Comparison of ENCODE assay signal across 12 mouse cellular contexts in genomic region chr5:22511824-22512223, GRCm38 (mm10). TPM values are rescaled to one million over a fixed set of nuclear protein-coding genes. Genes with fewer than 3 reads are reported as not detected.
DNase-seq lines count a peak whose midpoint lies in the region; ATAC-seq and TF ChIP-seq lines count a peak whose summit lies in the region.
"Had no signal": no experiment of that assay in that cellular context is flagged by ENCODE, and none has a peak within 500 bp of the region (broad histone marks: within the 10 kb centered on the region; RNA-seq: fewer than 3 reads in every experiment).

No protein-coding gene starts in this region.

- H3K4me3 ChIP-seq in gastrocnemius, adult 2 months, result no peak overlapping the region
- H3K4me3 ChIP-seq in midbrain, embryonic 11.5 days (ENCODE audit: low read depth, low read length), result no peak overlapping the region
- H3K4me3 ChIP-seq in midbrain, embryonic 13.5 days (replicated peaks), result no peak overlapping the region
- H3K4me3 ChIP-seq in cortical plate, adult 2 months (ENCODE audit: insufficient read depth, low read length), result no peak overlapping the region
- H3K4me3 ChIP-seq: embryonic facial prominence, embryonic 12.5 days; limb, embryonic 12.5 days; myocyte had no signal

- TF ChIP-seq POLR2A in cortical plate, adult 2 months (IDR thresholded peaks at IDR 0.05; ENCODE audit: extremely low read depth, insufficient read depth, low read length), result no peak

- H3K4me2 ChIP-seq in midbrain, embryonic 11.5 days, result no peak overlapping the region
- H3K4me2 ChIP-seq in midbrain, embryonic 13.5 days (replicated peaks), result no peak overlapping the region
- H3K4me2 ChIP-seq: embryonic facial prominence, embryonic 12.5 days; limb, embryonic 12.5 days had no signal

- no peaks in the 10 kb centered on the region for H3K36me3 ChIP-seq in midbrain, embryonic 11.5 days (ENCODE audit: control insufficient read depth, insufficient read depth, low read length)
- peaks cover 3% of the 10 kb centered on the region; the same call in 1 of the 2 replicates for H3K36me3 ChIP-seq in midbrain, embryonic 13.5 days
- H3K36me3 ChIP-seq in splenic B cell, adult 2 months (ENCODE audit: control insufficient read depth, insufficient read depth, low read length, poor library complexity, severe bottlenecking), result no peaks in the 10 kb centered on the region

- no peaks in the 10 kb centered on the region for H3K27me3 ChIP-seq in midbrain, embryonic 11.5 days (ENCODE audit: control insufficient read depth, insufficient read depth, low read length)
- H3K27me3 ChIP-seq in midbrain, embryonic 13.5 days, result no peaks in the 10 kb centered on the region
- no peaks in the 10 kb centered on the region for H3K27me3 ChIP-seq in splenic B cell, adult 2 months (ENCODE audit: control insufficient read depth, insufficient read depth, low read length, poor library complexity, severe bottlenecking)
- H3K27me3 ChIP-seq: embryonic facial prominence, embryonic 12.5 days had no signal

- H3K27ac ChIP-seq in gastrocnemius, adult 2 months, result no peak overlapping the region
- no peak overlapping the region for H3K27ac ChIP-seq in midbrain, embryonic 11.5 days (ENCODE audit: low read depth, low read length)
- H3K27ac ChIP-seq in midbrain, embryonic 13.5 days, result no peak overlapping the region
- no peak overlapping the region for H3K27ac ChIP-seq in cortical plate, adult 2 months (ENCODE audit: insufficient read depth, low read length)
- H3K27ac ChIP-seq: embryonic facial prominence, embryonic 12.5 days; limb, embryonic 12.5 days had no signal

- H3K9me3 ChIP-seq in midbrain, embryonic 11.5 days (ENCODE audit: control insufficient read depth, low read length), result no peaks in the 10 kb centered on the region
- no peaks in the 10 kb centered on the region for H3K9me3 ChIP-seq in midbrain, embryonic 13.5 days
- H3K9me3 ChIP-seq: embryonic facial prominence, embryonic 12.5 days; limb, embryonic 12.5 days had no signal

- 87% methylated on average over 8 of the region's 8 CpGs for WGBS in midbrain, embryonic 11.5 days
- 82% methylated on average over 8 of the region's 8 CpGs for WGBS in midbrain, embryonic 13.5 days

- no peak for DNase-seq in gastrocnemius, adult 2 months
- DNase-seq in gastrocnemius, postnatal 14 days, result no peak
- DNase-seq in midbrain, embryonic 11.5 days (ENCODE audit: low spot score, missing footprints), result peak; percentile 89
- DNase-seq in splenic B cell, adult 2 months (ENCODE audit: low read depth, low spot score), result peak; percentile 22
- DNase-seq in testis, postnatal 10 days (ENCODE audit: low spot score), result no peak
- DNase-seq in adrenal gland, adult (ENCODE audit: inconsistent age in 2 of 2, low spot score in 1 of 2), result no peak
- DNase-seq: kidney, adult 8-10 months had no signal

- no peak overlapping the region for H3K9ac ChIP-seq in midbrain, embryonic 11.5 days (ENCODE audit: low read length)
- no peak overlapping the region for H3K9ac ChIP-seq in midbrain, embryonic 13.5 days (replicated peaks)
- H3K9ac ChIP-seq: embryonic facial prominence, embryonic 12.5 days; limb, embryonic 12.5 days had no signal

- intact Hi-C loops in gastrocnemius, adult 2 months (cut with DNase I), result no loop called here
- intact Hi-C loops in gastrocnemius, postnatal 14 days (cut with DNase I; ENCODE audit: low total_unique reads), result loop anchor here (10.0 kb wide), 1 partner anchor 577 kb away; no protein-coding TSS in a partner anchor

- no peaks in the 10 kb centered on the region for H3K4me1 ChIP-seq in midbrain, embryonic 11.5 days (ENCODE audit: control insufficient read depth, insufficient read depth, low read length)
- no peaks in the 10 kb centered on the region; the same call in 1 of the 2 replicates for H3K4me1 ChIP-seq in midbrain, embryonic 13.5 days (replicated peaks)
- no peaks in the 10 kb centered on the region for H3K4me1 ChIP-seq in cortical plate, adult 2 months (ENCODE audit: control insufficient read depth, insufficient read depth, low read length)
- H3K4me1 ChIP-seq: embryonic facial prominence, embryonic 12.5 days; limb, embryonic 12.5 days had no signal

- TF ChIP-seq CTCF in gastrocnemius, adult 2 months (IDR thresholded peaks at IDR 0.05), result peak; percentile 58
- TF ChIP-seq CTCF in cortical plate, adult 2 months (IDR thresholded peaks at IDR 0.05; ENCODE audit: extremely low read depth, insufficient read depth, low read length), result peak; percentile 45

- ATAC-seq in midbrain, embryonic 11.5 days (ENCODE audit: low FRiP score), result no peak
- ATAC-seq in midbrain, embryonic 13.5 days, result no peak

RNA-seq across cellular contexts. Expression of gene Orc5, which starts 38.4 kb away (rescaled TPM):
- 1 to 10 TPM; 7.1 to 8.7 TPM for total RNA-seq in gastrocnemius, adult 2 months (2021)
- total RNA-seq in gastrocnemius, postnatal 14 days (2021), result 1 to 10 TPM; 6.6 to 7.7 TPM
- 49.4 and 50.5 TPM in 2 replicates for polyA plus RNA-seq in midbrain, embryonic 11.5 days (2014; fragmentation: Nextera tagmentation; extraction: Ambion mirVana)
- 36.9 and 37.3 TPM in 2 replicates for polyA plus RNA-seq in midbrain, embryonic 13.5 days (2015; fragmentation: Nextera tagmentation; extraction: Ambion mirVana)
- polyA plus RNA-seq in cortical plate, adult 2 months (2012; rRNA removed), result 6.8 and 6.9 TPM in 2 replicates

Comparison
In these comparisons a context has a peak if more than half of its experiments do, and no peak if none do; other contexts are left out.
1. DNase-seq: peak in midbrain, embryonic 11.5 days (single experiment) and splenic B cell, adult 2 months (single experiment); none in gastrocnemius, adult 2 months (single experiment), gastrocnemius, postnatal 14 days (single experiment), testis, postnatal 10 days (single experiment) and adrenal gland, adult (0 of 2).